Mouse (Mus musculus): ENCODE results near the gene Fkbp9.

DNA sequence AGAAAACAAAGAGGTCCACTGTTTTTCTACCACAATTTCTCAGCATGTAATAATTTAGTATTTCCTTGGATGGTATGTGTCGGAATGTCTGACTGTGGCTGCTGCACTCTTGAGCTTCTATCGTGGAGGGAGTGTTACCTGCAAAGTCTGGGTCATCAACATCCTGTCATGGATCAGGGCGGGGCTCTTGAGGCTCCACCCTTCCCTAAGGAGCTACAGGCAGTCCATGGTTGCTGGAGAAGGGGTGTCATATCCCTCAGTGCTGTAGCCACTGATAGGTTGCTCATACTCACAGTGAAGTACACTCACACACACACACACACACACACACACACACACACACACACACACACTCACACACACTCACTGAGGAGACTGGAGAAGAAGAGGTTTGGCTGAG, 6.2 kb upstream of the Fkbp9 start:
- no peak for TF ChIP-seq CTCF (IDR thresholded peaks at IDR 0.05; ENCODE audit: low read depth)
- TF ChIP-seq EP300 (IDR thresholded peaks at IDR 0.05; ENCODE audit: low read depth) = no peak
